Mouse (Mus musculus) thymus, adult 2 months (tissue): ENCODE measurements around the gene D630039A03Rik. TPM values are rescaled to one million over a fixed set of nuclear protein-coding genes. Genes with fewer than 3 reads are reported as not detected.

Experiments used
- DNase-seq: peaks from one replicate; pipeline ENCODE4 v3.0.0; 2021
- H3K27ac ChIP-seq: fragments of 200-500 bp; 2 replicates; pipeline ENCODE4 v1.5.1; 2012; ENCODE audit warnings: low read length, control low read depth; ENCODE audit not compliant: control insufficient read depth, insufficient read depth
- H3K27me3 ChIP-seq: fragments of 200-500 bp; 2 replicates; pipeline ENCODE4 v1.6.1; 2012; ENCODE audit warnings: mild to moderate bottlenecking, low read length, moderate library complexity, mixed read lengths; ENCODE audit not compliant: control insufficient read depth, insufficient read depth
- H3K36me3 ChIP-seq: fragments of 200-500 bp; 2 replicates; pipeline ENCODE4 v1.6.1; 2012; ENCODE audit warnings: mild to moderate bottlenecking, low read length, moderate library complexity; ENCODE audit not compliant: control insufficient read depth, insufficient read depth
- H3K4me1 ChIP-seq: fragments of 200-500 bp; replicated peaks from 2 replicates; pipeline ENCODE4 v1.6.1; 2012; ENCODE audit warnings: low read length; ENCODE audit not compliant: control insufficient read depth, insufficient read depth
- H3K4me3 ChIP-seq: fragments of 200-500 bp; 2 replicates; pipeline ENCODE4 v1.5.1; 2012; ENCODE audit warnings: mild to moderate bottlenecking, low read length, control low read depth, moderate library complexity; ENCODE audit not compliant: control insufficient read depth, insufficient read depth
- CTCF ChIP-seq: fragments of 200-500 bp; IDR thresholded peaks from 2 replicates; pipeline ENCODE4 v1.5.1; 2012; ENCODE audit warnings: mild to moderate bottlenecking, control low read depth, low read length, moderate library complexity, borderline replicate concordance; ENCODE audit not compliant: control insufficient read depth, poor library complexity, insufficient read depth; ENCODE audit errors: extremely low read depth
- POLR2A ChIP-seq: fragments of 200-500 bp; IDR thresholded peaks from 2 replicates; pipeline ENCODE4 v1.6.1; 2012; ENCODE audit warnings: mild to moderate bottlenecking, low read length, control low read depth, moderate library complexity; ENCODE audit not compliant: control insufficient read depth, poor library complexity, insufficient read depth; ENCODE audit errors: extremely low read depth
- WGBS: fragments of 180-500 bp; shearing (Covaris S2); methylation state at CpG from one replicate; pipeline ENCODE4 v1.1.7; 2018; 5-methylcytosine and 5-hydroxymethylcytosine counted together
- polyA plus RNA-seq: library from polyadenylated mRNA; depleted of rRNA; stranded (reverse); fragments of >200 nt; gene quantifications from 2 replicates; pipeline ENCODE4 v1.2.3, GENCODE M21; 2012; rRNA removed

Gene D630039A03Rik
- polyA plus RNA-seq = 0.14 and 0.26 TPM in 2 replicates

- TF ChIP-seq CTCF (no peak), POLR2A (no peak)
- 9% methylated on average over 9 of the region's 9 CpGs for WGBS
- no peak within 1 kb of the TSS; the same call in 1 of the 2 replicates for H3K4me3 ChIP-seq
- DNase-seq = no peak
- peaks cover 19% of the 10 kb centered on the region for H3K4me1 ChIP-seq
- H3K27ac ChIP-seq = no peak within 1 kb of the TSS
- H3K36me3 ChIP-seq = no peaks in the 10 kb centered on the region
- H3K27me3 ChIP-seq = no peaks in the 10 kb centered on the region
Observed at GRCm38 (mm10) chr4:57916201-57916661, at the start of gene D630039A03Rik. TSS of gene D630039A03Rik (minus strand) at chr4:57916297.

GRCm38 (mm10) chr4:57965516-57965915 is 49.4 kb upstream of the D630039A03Rik start:
- DNase-seq = no peak
- H3K27ac ChIP-seq = no peak overlapping the region

DNA sequence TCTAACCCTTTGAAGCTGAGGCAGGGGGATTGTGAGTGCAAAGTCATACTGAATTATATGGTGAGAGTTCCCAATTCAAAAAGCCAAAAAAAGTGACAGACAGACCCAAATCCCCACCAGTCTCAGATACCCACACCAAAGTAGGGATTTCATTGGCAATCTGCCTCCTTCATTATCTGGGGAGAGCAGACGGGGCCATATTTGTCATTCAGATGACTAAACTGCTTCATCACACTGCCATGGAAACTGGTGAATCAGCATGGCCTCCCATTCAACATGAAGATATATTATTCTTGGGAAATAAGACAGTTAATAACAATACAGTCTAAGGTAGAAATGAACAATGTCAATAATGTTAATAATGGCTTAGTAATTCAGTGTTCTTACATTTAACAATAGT is 48.0 kb upstream of the D630039A03Rik start:
- Histone ChIP-seq H3K36me3 (no peaks in the 10 kb centered on the region), H3K27me3 (no peaks in the 10 kb centered on the region), H3K4me1 (peaks cover 6% of the 10 kb centered on the region), H3K27ac (no peak overlapping the region), H3K4me3 (no peak overlapping the region)
- DNase-seq = no peak
- WGBS = 95% methylated on average over 1 of the region's 1 CpGs
- no peak for TF ChIP-seq CTCF
- no peak for TF ChIP-seq POLR2A

More at GRCm38 (mm10) chr4:57965516-57965915, 49.4 kb upstream of the D630039A03Rik start:
- H3K4me1 ChIP-seq = peaks cover 4% of the 10 kb centered on the region
- no peaks in the 10 kb centered on the region for H3K36me3 ChIP-seq
- WGBS = 93% methylated on average over 4 of the region's 4 CpGs
- TF ChIP-seq CTCF (no peak), POLR2A (no peak)
- H3K4me3 ChIP-seq = no peak overlapping the region
- no peaks in the 10 kb centered on the region for H3K27me3 ChIP-seq

DNA sequence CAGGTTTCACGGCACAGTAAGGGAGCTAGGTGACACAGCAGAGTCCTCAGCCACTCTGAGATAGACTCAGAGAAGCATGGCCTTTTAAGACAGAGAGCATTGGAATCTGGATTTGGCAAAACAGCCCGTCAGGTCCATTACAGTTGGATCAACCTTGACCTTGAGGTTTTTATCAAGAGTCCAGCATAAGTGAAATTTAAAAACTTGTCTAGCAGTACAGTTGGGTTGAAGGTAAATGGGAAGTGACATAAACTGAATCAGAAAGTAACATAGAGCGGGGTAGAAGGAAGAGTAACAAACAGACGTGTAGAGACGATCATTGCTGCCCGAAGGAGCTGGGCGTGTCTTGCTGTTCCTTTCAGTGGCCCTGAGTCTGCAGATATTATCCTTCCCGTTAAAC is 43.0 kb upstream of the D630039A03Rik start:
- no peaks in the 10 kb centered on the region for H3K36me3 ChIP-seq
- WGBS = 89% methylated on average over 8 of the region's 8 CpGs
- DNase-seq = no peak

DNA sequence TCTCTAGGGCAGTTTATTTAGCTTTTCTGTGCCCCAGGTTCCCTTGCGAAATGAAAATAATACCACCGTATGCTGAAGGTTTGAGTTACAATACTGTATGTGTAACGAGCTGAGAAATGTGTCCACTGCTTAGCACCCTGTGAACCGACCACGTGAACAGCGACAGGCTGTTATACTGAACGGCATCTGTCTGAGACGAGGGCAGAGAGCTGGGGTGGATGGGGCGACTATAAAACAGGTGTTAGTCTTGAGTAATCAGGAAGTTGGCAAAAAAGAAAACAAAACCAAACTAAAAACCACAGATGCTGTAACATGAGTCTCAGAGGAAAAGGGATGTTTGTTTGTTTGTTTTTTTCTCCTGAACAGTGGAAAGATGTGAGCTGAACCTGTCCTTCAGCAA is 42.0 kb upstream of the D630039A03Rik start:
- H3K27me3 ChIP-seq = no peaks in the 10 kb centered on the region
- H3K36me3 ChIP-seq = no peaks in the 10 kb centered on the region
- DNase-seq = peak; percentile 57
- no peak overlapping the region for H3K4me3 ChIP-seq
- TF ChIP-seq CTCF (no peak), POLR2A (0 out of 2 replicates have a peak, but pooled peaks have one; percentile 32)
- H3K27ac ChIP-seq = peak overlapping the region; percentile 81
- peaks cover 28% of the 10 kb centered on the region for H3K4me1 ChIP-seq
- 15% methylated on average over 9 of the region's 9 CpGs for WGBS

More for the DNA sequence above, 43.0 kb upstream of the D630039A03Rik start:
- Histone ChIP-seq H3K27me3 (no peaks in the 10 kb centered on the region), H3K27ac (no peak overlapping the region), H3K4me3 (no peak overlapping the region), H3K4me1 (peaks cover 28% of the 10 kb centered on the region)
- TF ChIP-seq POLR2A = no peak
- no peak for TF ChIP-seq CTCF

DNA sequence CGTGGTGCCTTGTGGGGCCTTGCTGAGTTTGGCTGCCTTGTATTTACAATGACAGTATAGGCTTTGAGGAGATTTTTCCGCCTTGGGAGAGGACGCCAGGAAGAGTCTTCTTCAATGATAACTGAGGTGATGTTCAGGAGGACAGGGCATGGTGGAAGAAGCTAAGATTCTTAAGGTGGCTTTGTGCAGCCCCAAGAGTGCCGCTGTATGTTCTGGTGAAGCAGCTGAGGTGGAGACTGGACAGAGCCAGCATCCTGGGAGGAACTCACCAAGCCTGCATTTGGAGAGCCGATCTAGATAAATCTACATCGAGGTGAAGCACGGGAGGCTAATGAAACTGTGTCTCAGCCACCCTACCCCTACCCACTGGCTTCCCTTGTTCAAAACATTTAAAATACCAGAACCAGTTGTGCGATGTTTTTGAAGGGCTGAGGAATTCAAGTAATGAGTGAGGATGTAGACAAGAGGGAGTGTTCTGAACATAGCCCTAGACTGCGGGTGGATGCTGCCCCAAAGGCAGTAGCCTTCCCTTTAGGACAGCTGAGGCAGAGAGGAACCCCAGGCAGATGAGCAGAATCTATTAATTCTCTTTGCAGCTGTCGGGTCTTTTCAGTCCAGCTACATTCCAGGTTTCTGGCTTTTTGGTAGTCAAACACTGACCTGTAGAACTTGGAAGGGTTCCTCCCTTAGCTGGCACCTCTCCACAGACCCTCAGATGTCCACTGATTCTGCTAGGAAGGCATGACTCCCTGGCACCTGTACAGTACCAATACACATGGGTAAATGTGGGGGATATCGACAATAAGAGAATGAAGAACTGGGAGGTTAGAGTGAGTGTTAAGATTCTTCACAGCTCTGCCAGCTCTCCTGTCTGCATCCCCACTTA is 41.3 kb upstream of the D630039A03Rik start:
- Histone ChIP-seq H3K4me3 (no peak overlapping the region), H3K27me3 (no peaks in the 10 kb centered on the region), H3K36me3 (no peaks in the 10 kb centered on the region), H3K4me1 (peaks cover 28% of the 10 kb centered on the region), H3K27ac (peak overlapping the region; percentile 81)
- TF ChIP-seq POLR2A (no peak), CTCF (no peak)
- DNase-seq = peak; percentile 15
- 56% methylated on average over 11 of the region's 11 CpGs for WGBS
